Mouse (Mus musculus) kidney, postnatal 25 days (tissue): ENCODE data around the gene Ndrg4.
"Not testable (repeated sequence)": the region's sequence is repeated elsewhere in the genome, so short reads cannot be mapped to it uniquely, and the experiment has no call there.

Experiments
- DNase-seq, 2 experiments: peaks; one replicate each; pipeline ENCODE4 v3.0.0; 2021; ENCODE audit warnings: mixed read lengths in 2 of 2

The Ndrg4 gene

DNA sequence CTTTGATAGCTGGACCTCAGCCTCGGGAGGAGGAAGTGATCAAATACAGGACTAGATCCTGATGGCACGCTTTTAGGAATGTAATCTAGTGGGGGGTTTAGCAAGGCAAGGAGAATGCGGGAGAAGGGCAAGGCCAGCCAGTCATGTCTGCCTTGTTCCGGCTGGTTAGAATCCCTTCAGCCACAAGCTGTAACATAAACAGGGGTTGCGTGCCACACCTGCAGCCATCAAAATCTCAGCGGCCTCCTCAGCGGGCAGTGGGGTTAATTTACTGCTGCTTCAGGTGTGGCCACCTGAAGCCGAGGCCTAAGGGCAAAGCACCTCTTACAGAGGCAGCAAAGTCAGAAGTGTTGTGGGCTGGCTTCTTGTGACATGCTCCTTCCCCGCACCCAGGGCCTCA is at the start of gene Ndrg4:
TSS of gene Ndrg4 (plus strand) at position 350 of the 400 bp plus-strand sequence.
- no peak for DNase-seq

DNA sequence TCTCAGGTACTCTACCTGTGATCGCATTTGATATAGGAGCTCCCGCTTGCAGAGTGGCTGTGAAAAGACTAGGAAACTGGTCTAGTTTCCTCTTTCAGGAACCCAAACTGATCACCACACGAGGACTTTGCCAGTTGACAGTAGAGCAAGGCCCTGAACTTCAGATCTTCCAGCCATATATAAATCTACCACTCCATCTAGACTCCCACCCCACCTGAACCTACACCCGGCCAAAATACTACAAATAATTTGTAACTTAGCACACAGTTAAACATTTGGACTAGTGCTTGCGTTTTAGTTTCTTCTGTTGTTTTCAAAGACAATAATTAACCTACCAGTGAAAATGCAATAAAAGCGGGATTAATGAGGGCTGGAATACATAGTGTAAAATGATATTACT is 43.9 kb upstream of the Ndrg4 start:
- no peak for DNase-seq

DNA sequence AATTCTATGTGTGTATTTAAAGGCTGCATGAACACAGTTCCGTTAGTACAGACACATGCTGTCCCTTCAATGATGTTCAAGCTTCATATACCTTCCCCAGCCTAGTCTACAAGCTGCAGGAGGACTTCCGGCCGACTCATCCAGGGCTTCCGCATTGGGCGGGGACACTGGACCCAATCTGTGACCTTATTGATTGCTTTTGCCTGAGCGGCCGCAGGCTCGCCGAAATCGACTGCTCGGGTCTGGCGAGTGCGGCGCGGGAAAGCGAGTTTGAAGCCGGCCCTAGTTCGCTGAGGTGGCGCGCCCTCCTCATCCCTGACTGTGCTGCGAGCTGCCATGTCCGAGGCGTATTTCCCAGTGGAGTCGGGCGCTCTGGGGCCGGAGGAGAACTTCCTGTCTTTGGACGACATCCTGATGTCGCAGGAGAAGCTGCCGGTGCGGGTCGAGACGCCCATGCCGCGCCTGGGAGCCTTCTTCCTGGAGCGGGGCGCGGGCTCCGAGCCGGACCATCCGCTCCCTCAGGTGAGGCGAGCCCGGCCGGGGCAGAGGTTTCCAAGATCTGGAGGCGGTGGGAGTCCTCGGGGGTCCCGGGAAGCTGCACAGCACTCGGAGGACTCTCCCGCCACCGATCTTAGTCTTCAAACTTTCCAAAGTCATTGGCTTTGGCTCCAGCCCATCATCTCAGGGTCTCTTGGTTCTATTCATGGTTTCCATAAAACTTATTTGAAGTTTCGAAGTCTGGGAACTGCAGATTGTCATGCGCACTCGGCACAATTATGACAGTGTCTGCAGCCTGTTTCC is 43.3 kb upstream of the Ndrg4 start, which contains the start of gene Gins3:
TSS of gene Gins3 (plus strand) at position 192 of the 801 bp plus-strand sequence.
- peak; percentile 93 to 96 for DNase-seq

DNA sequence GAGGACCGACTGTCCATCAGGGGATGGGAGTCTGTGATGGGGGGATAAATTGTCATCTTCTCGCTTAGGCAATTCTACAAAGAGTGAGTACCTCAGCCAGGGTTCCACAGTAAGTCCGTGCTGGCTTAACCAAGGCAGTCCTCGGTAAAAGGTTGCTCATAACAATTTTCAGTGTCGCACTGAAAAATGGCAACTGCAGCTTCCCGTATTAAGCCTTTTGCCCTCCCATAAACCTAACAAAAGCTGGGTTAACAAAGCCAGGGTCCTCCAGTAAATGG is 42.8 kb upstream of the Ndrg4 start:
- DNase-seq = no peak

DNA sequence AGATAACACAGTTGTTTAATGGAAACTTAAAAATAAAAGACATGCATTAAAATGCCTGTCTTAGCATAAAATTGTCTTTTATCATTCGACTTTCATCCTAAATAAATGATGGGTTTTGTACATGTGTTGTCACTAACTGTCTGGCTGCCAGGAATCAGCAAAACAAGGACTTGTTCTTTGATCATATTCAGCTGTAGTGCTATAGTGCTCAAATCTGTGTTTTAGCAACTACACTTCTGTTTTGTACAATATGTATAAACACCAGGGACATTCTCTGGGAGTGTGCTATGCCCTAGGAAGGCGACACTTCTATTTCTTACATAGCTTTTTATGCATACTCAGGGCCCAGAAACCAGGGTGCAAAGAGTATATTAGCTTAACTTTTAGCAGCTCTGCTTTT is 31.8 kb upstream of the Ndrg4 start:
- no peak for DNase-seq

DNA sequence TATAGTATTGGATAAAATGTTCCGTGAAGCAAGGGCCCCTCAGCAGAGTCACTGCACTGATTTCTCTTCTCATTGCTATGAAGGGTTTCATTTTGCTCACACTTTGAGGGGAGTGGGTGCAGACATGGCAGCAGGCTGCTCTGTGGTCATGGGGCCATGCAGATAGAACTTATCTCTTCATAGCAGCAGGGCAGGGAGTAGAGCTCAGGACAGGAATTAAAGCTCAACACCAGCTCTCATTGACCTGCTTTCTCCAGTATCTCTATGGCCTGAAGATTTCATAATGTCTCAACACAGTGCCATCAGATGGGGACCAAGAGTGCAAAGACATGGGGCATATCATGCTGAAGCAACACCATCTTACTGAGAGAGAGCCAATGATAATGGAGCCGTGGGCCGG is 28.5 kb upstream of the Ndrg4 start:
- no peak for DNase-seq

DNA sequence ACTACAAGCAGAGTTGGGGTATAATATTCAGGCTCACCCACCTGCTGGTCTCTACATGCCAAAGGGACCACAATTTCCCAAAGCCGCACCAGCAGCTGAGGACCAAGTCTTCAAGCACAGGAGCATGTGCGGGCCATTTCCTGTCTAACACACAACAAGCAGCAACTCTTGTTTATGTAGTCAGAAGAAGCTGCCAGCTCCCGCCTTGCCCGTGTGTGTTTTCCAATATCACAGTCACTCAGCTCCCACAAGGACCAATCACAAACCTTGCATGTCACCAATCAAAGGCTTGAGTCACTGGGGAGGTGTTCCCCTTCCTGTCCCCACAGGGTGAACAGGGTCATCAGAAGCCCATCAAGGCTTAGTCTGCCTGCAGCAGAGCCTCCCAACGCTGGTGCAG is 23.4 kb upstream of the Ndrg4 start:
- no peak for DNase-seq

DNA sequence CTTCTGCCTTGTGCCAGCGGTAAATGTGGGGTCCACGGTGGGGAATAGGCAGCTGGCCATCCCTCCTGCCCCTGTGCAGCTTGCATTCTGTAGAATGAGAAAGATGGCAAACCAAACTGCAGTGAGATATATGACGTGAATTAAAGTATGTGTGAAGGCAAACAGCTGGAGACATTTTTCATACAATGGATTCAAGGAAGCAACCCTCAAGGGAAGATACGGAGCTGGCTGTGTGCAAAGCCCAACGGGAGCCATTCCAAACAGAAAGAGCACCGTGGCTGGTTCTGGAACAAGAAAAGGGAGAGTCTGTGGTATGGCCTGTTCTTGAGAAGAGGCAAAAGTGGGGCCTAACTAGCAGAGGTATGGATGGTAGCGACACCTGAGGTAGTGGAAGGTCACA is 20.9 kb upstream of the Ndrg4 start:
- no peak for DNase-seq

DNA sequence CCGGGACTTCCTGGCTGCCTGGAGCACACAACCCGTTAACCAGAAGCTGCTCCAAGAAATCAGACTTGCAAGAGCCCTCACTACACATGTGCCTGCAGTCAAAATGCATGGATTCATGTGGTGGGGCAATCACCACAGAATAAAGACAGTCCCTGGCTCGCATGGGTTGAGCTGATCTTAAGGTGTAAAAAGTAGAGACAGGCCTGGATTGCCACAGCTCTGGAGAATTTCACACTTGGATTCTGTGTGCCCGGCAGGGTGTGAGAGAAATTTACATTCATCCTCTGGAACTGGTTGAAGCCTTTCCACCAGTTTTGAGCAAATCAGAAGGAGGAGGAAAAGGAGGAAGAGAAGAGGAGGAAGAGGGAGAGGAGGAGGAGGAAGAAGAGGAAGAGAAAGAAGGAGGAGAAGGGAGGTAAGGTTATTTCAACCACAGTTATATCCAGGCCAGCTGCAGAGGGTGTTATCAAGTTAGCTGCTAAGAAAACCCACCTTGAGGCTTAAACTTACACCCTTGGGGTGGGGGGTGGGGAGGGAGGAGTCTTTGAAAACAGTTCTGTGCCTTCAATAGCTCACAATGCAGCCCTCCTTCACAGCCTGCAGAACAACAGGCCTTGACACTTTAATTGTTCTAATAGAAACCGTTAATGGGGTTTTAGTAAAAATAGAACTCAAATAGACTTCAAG is 20.3 kb upstream of the Ndrg4 start:
- DNase-seq = no peak

DNA sequence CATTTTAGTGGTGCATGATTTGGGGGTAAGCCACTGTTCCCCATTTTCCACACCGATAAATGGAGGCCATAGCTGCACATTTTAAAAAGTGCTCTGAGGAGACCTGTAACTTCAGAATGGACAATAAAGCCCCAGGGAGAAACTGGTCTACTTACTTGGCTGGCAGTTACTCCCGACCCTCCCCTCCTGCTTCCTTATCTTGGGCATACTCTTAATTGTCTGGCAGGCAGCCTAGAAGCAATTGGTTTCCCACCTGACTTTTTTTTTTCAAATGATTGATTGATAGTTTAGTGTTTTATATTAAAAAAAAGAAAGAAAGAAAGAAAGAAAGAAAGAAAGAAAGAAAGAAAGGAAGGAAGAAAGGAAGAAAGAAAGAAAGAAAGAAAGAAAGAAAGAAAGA is 19.3 kb upstream of the Ndrg4 start:
- DNase-seq = no peak

DNA sequence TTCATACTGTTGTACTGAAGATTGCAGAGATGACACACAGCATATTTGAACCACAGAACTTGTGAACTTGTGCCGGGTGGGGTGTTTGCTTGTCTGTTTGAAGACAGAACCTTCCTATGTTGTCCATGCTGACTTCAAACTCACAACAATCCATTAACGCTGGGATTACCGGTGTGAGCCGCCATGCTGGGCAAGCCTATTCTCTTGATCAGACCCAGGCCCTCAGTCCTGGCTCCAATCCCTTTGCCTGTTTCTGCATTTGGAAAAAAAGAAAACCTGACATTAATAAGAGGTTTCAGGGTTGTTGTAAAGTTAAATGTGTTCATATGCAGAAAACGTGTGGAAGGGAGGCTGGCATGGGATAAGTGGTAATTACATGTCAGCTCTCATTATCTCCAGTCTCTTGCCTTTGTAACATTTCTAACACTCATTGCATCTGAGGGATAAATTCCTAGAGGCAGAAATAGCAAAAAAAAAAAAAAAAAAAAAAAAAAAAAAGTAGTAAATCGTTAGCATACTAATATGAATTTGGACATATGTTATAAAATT is 16.4 kb upstream of the Ndrg4 start:
- no peak for DNase-seq

DNA sequence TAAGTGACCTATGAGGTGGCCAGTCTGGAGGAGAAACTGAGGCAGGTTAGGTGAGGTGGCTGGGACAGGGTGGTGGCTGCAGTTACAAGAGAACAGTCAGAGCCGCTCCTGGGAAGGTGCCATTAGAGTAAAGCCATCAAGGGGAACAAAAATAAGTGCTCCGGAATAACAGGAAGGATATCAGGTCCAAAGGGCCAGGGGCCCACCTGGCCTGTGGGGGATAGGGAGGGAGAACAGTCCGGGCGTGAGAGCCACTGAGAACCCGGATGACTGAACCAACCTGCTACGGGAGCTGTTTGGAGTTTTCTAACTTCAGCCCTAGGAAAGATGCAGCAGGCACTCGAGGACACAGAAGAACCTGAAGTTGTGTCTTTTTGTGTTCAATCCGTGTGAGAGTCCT is 15.7 kb upstream of the Ndrg4 start:
- DNase-seq = no peak

DNA sequence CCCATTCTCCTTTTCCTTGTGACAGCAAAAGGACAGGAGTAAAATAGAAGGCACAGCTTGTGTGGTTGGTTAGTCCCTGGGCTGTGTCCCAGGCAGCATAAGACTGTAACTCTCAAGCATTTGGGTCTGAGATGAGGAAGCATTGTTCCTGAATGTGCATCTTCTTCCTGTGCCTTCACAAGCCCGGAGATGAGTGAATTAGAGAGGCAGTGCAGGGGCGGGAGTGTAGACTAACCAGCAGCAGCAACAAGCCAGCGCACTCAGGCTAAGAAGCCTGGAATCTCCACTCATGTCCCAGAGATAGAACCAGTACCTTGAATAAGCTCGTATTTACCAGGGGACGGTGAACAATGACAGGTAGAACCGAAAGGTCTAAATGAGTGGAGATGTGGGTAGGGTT is 15.2 kb upstream of the Ndrg4 start:
- no peak for DNase-seq

DNA sequence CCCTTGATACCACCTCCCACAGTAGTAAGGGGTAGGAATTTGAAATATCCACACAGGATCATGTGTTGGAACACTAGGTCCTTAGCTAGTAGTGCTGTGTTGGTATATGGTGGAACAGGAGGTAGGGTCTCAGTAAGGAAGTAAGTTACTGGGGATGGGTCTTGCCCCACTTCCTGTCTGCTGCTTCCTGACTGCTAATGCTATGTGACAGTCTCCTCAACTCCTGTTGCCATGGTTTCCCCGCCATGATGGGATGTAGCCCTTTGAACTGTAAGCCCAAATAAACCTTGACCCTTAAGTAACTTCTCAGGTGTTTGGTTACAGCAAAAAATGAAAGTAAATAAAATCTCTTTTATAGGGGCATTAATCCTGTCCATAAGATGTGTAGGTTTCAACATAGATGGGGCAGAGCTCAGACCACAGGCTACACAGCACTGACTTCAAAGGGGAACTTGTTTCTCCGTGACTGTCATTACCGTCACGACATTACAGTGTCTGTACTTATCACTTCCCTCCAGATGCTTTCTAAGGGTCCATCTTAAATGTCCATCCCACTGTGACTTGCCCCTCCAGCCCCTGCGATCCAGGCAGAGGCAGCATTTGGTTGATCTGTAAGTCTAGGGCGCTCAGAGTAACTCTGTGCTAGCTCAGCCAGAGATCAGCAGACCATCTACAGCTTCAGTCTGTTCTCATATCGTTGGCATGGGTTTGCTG is 13.7 kb upstream of the Ndrg4 start:
- no peak for DNase-seq

DNA sequence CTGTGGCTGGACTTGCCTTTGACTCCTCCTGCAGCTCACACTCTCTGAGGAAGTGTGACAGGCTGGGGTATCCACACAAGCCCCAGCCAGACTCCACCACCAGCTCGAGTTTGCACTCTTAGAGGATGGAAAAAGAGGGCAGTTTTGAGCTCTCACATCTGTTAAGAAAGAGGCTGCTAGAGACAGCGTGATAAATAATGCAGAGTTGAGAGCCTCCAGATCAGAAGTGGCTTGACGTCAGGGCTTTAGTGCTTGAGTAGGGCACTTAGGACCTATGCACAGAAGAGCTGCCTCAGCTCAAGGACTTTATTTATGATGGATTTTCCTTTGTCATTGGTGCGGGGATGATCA is 13.2 kb upstream of the Ndrg4 start:
- no peak for DNase-seq

DNA sequence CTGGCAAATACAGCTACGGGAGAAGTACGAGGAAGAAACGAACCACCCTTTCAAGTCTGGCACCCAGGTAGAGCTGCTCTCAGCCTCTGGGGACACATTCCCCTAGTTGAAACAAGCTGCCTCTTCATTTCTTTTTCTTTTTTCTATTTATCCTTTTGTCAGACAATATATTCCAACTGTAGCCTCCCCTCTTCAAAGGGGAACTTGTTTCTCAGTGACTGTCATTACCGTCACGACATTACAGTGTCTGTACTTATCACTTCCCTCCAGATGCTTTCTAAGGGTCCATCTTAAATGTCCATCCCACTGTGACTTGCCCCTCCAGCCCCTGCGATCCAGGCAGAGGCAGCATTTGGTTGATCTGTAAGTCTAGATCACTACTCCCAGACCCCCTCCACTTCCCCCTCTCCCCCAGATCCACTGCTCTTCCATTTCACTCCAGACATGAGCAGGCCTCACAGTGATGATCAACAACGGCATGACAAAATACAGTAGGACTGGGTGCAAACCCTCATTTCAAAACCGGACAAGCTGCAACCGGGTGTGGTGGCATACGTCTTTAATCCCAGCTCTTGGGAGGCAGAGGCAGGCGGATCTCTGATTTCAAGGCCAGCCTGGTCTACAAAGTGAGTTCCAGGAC is 10.8 kb upstream of the Ndrg4 start:
- DNase-seq = not testable (repeated sequence)

DNA sequence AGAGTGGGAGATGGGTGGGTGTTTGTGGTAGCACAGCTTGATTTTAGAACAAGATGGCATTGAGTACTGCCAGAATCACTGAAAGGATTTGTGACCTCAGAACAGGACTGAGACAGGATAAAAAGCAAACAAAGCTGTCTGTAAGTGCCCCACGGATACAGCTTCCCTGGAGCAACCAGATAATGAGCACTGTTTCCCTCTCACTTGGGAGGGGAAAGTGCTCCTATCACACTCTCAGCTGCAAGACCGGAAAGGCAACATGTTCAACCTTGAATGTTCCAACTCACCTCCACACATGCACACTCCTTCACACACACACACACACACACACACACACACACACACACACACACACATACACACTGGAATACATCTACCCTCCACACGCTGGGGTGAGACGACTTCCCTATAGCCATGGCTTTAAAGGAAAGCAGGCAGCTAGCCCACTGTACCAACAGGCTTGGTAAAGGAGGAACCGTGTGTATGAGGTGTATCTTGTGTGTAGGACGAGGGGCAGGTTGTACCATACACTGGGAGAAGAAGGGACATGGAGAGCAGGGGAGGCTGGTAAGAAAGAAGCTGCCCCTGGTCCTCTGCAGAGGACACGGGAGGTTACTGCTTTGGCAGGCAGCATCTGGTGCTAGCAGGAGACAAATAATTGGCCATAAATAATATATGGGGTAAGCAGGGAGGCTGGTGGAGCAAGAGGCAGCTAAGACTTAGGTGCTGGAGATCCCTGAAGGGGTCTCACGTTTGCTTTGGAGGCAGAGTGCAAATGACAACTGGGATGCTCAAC is 8.4 kb upstream of the Ndrg4 start:
- DNase-seq = no peak

DNA sequence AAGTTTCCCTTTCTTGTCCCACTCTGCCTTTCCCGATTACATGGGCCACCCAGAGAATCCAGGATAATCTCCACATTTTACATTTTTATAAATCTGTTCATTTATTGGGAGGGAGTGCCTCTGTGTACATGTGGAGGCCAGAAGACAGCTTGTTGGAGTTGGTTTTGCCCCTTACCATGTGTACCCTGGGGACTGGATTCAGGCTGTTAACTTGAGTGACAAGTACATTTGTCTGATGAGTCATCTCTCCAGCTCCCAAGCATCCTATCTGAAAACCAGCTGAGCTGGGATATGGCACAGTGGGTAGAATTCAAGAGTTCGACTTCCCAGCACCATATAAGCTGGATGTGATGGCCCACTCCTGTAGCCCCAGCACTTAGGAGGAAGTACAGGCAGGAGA is 6.8 kb upstream of the Ndrg4 start:
- no peak for DNase-seq

DNA sequence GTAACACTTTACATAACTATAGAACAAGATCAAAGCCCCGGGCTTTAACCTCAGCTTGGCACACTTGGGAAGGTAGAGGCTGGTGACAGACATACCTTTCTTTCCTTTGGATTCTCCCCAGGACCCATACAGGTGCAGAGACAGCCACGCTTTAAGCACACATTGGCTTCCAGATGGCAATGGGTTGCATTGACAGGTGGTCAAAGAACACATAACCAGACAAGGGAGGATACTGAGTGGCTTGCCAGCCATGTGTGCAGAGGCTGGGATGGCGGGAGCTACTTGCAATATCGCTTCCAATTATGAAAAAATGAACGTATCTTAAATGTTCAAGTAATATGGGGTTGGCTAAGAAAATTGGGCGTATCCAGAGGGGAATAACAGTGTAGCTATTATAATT is 4.9 kb upstream of the Ndrg4 start:
- no peak for DNase-seq

DNA sequence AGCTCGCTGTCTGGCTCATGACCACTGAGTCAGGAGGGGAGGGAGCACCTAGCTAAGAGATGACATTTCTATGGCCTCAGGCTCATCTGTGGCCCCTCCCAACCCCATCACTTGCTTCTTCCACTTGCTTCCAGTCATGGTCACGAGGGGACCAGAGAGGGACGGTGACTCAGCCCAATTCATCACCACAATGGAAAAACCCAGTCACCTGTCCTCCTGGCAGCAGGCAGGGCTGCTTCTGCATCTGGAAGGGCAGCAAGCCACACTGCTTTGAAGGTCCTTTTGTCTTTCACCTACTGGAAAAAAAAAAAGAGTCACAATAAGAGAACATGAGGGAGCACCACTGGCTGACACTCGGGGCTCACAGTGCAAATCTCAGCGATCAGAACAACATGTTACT is 4.0 kb upstream of the Ndrg4 start:
- DNase-seq = no peak

DNA sequence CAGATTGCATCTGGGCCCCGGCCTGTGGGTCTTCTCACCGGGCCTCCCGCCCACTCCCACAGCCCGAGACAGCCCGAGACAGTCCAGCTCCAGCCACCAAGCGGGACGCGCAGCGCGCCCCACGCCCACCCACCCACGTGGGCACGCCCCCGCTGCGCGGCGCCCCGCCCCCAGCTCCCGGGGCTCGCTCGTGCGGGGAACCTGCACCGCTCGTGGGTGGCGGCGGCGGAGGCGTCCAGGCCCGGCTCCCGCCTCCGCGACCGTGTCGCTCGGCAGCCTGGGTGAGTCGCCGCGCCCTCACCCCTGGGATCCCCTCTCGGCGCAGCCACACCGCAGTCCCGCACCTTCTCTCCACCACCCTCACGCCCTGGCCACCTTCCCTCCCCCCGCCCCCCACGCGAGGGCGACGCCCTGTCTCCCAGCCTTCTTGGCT is 827 bp downstream of the Ndrg4 start:
- no peak for DNase-seq

DNA sequence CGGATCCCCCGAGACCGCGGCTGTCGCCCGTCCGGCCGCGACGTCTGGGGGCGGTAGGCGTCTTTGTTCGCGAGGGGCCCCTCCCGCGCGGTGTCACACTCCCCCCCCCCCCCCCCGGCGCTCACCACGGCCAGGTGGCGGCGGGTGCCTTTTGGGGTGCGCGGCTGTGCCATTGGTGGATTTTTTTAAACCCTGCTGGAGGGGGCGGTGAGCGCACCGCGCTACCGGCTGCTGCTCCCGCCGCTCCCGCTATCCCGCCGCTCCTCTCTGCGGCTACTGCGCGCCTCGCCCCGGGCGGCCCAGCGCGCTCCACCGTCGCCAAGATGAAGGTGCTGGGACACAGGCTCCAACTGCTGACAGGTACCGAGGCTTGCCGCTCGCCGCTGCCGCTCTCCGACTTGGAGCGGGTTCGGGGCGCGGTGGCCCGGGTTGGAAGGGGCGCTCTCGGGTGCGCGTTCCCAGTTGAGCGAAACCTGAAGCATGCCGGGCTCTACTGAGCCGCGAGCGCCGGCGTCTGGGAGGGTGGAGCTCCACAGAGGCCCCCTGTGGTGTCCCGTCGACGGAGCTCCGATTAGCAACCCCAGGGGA is 1.3 kb downstream of the Ndrg4 start:
- no peak for DNase-seq
